8 mouse cellular contexts compared by ENCODE assay signal in genomic region chr2:149158434-149158833, GRCm38 (mm10).
DNase-seq lines count a peak whose midpoint lies in the region; ATAC-seq and TF ChIP-seq lines count a peak whose summit lies in the region.
"Not testable (repeated sequence)": the region's sequence is repeated elsewhere in the genome, so short reads cannot be mapped to it uniquely, and the experiment has no call there.

No protein-coding gene starts in this region.

- intact Hi-C loops in left cerebral cortex, postnatal 4 days (cut with DNase I) = not testable (repeated sequence)

- H3K9ac ChIP-seq in CH12.LX (ENCODE audit: insufficient read depth, low read depth); hindbrain, embryonic 11.5 days (ENCODE audit: low read depth, low read length); kidney, embryonic 14.5 days (ENCODE audit: low read depth, low read length); midbrain, embryonic 14.5 days (replicated peaks; ENCODE audit: low read length): not testable (repeated sequence)

- WGBS in embryonic facial prominence, embryonic 10.5 days = 25% methylated on average over 7 of the region's 7 CpGs
- 24% methylated on average over 7 of the region's 7 CpGs for WGBS in hindbrain, embryonic 11.5 days
- 28% methylated on average over 7 of the region's 7 CpGs for WGBS in kidney, embryonic 14.5 days
- 24% methylated on average over 7 of the region's 7 CpGs for WGBS in midbrain, embryonic 14.5 days

- TF ChIP-seq POLR2A in CH12.LX (IDR thresholded peaks at IDR 0.05; ENCODE audit: low read depth, low read length) = not testable (repeated sequence)

- not testable (repeated sequence) for H3K36me3 ChIP-seq in CH12.LX (replicated peaks in 1 of 2; ENCODE audit: control insufficient read depth in 1 of 2, insufficient read depth in 1 of 2, low read length in 1 of 2); embryonic facial prominence, embryonic 10.5 days (replicated peaks); hindbrain, embryonic 11.5 days (ENCODE audit: control insufficient read depth, insufficient read depth, low read length); kidney, embryonic 14.5 days (ENCODE audit: control insufficient read depth, insufficient read depth, low read length); midbrain, embryonic 14.5 days (ENCODE audit: control insufficient read depth, insufficient read depth, low read length)

- TF ChIP-seq CTCF in CH12.LX (conservative IDR thresholded peaks at IDR 0.05 in 1 of 2, IDR thresholded peaks at IDR 0.05 in 1 of 2; ENCODE audit: low read depth in 2 of 2, low read length in 2 of 2) = peak in 1 of 2 experiments; percentile 51; a peak in 2 of 4 replicates

- H3K4me3 ChIP-seq in CH12.LX (replicated peaks in 1 of 3; ENCODE audit: low read depth in 2 of 3, low read length in 2 of 3, poor library complexity in 1 of 3); embryonic facial prominence, embryonic 10.5 days; hindbrain, embryonic 11.5 days (ENCODE audit: low read depth, low read length); kidney, embryonic 14.5 days (ENCODE audit: low read length); midbrain, embryonic 14.5 days (replicated peaks; ENCODE audit: low read depth, low read length): not testable (repeated sequence)

- TF ChIP-seq EP300 in CH12.LX (IDR thresholded peaks at IDR 0.05; ENCODE audit: low read length) = not testable (repeated sequence)

- H3K79me2 ChIP-seq in CH12.LX (replicated peaks; ENCODE audit: control insufficient read depth, extremely low read depth, insufficient read depth, poor library complexity, severe bottlenecking) = not testable (repeated sequence)

- peak; percentile 71 for ATAC-seq in hindbrain, embryonic 11.5 days (ENCODE audit: low FRiP score)
- ATAC-seq in kidney, embryonic 14.5 days (ENCODE audit: low FRiP score, low TSS enrichment) = peak; percentile 73; the same call in 1 of the 2 replicates
- not testable (repeated sequence) for ATAC-seq in midbrain, embryonic 14.5 days (ENCODE audit: low FRiP score, low TSS enrichment)

- not testable (repeated sequence) for H3K9me3 ChIP-seq in CH12.LX (replicated peaks; ENCODE audit: low read length); embryonic facial prominence, embryonic 10.5 days; hindbrain, embryonic 11.5 days (ENCODE audit: control insufficient read depth, low read length); kidney, embryonic 14.5 days (ENCODE audit: control insufficient read depth, low read length); midbrain, embryonic 14.5 days (ENCODE audit: control insufficient read depth, low read length)

- not testable (repeated sequence) for H3K4me1 ChIP-seq in CH12.LX (ENCODE audit: control insufficient read depth in 1 of 2, insufficient read depth in 2 of 2); embryonic facial prominence, embryonic 10.5 days; hindbrain, embryonic 11.5 days (replicated peaks; ENCODE audit: control insufficient read depth, insufficient read depth, low read length); kidney, embryonic 14.5 days (ENCODE audit: control insufficient read depth, insufficient read depth, low read length); midbrain, embryonic 14.5 days (ENCODE audit: control insufficient read depth, insufficient read depth, low read length)

- in situ Hi-C loops in CH12.LX (cut with MboI; ENCODE audit: low pct_ligation_motif_present, low pct_unique_long_range_greater_than_20kb, low sequenced_read_pairs) = not testable (repeated sequence)

- dilution Hi-C loops in CH12.LX (cut with MboI; ENCODE audit: extremely low pct_ligation_motif_present, extremely low pct_unique_long_range_greater_than_20kb, low sequenced_read_pairs) = not testable (repeated sequence)

- DNase-seq in CH12.LX (ENCODE audit: extremely low read depth) = peak; percentile 8
- DNase-seq in ZHBTc4 (ENCODE audit: low read depth, low spot score) = peak; percentile 62
- peak; percentile 27 for DNase-seq in embryonic facial prominence, embryonic 10.5 days (ENCODE audit: low spot score)
- peak; percentile 32 for DNase-seq in hindbrain, embryonic 11.5 days (ENCODE audit: low spot score)
- peak; percentile 2 for DNase-seq in left cerebral cortex, postnatal 4 days
- DNase-seq in midbrain, embryonic 14.5 days = peak; percentile 49
- peak; percentile 3 for DNase-seq in right cerebral cortex, postnatal 25 days

- not testable (repeated sequence) for H3K27me3 ChIP-seq in CH12.LX (replicated peaks); embryonic facial prominence, embryonic 10.5 days (replicated peaks; ENCODE audit: low read depth, poor library complexity, severe bottlenecking); hindbrain, embryonic 11.5 days (ENCODE audit: control insufficient read depth, insufficient read depth, low read length); kidney, embryonic 14.5 days (ENCODE audit: control insufficient read depth, insufficient read depth, low read length); midbrain, embryonic 14.5 days (ENCODE audit: control insufficient read depth, insufficient read depth, low read length)

- H3K4me2 ChIP-seq in CH12.LX (ENCODE audit: insufficient read depth, low read depth, poor library complexity, severe bottlenecking); hindbrain, embryonic 11.5 days (replicated peaks; ENCODE audit: low read depth, low read length); kidney, embryonic 14.5 days (replicated peaks; ENCODE audit: low read depth, low read length); midbrain, embryonic 14.5 days (ENCODE audit: low read length): not testable (repeated sequence)

- H3K27ac ChIP-seq in CH12.LX (ENCODE audit: insufficient read depth, low read depth); embryonic facial prominence, embryonic 10.5 days (replicated peaks); hindbrain, embryonic 11.5 days (ENCODE audit: low read depth, low read length); kidney, embryonic 14.5 days (ENCODE audit: low read depth, low read length); midbrain, embryonic 14.5 days (replicated peaks; ENCODE audit: low read depth, low read length): not testable (repeated sequence)

- TF ChIP-seq RAD21 in CH12.LX (IDR thresholded peaks at IDR 0.05; ENCODE audit: low read depth, low read length) = peak; percentile 44

TF ChIP-seq in CH12.LX, 34 proteins besides CTCF, POLR2A, EP300 and RAD21:
- TF ChIP-seq SMC3 (IDR thresholded peaks at IDR 0.05; ENCODE audit: low read depth, low read length) = peak; percentile 9; the same call in 1 of the 2 replicates
TF ChIP-seq in CH12.LX: peak in this region for 1; not testable (repeated sequence) for 33.

Comparison
In these comparisons a context has a peak if more than half of its experiments do, and no peak if none do; other contexts are left out.
1. DNase-seq: peak in every context shown above with its lines; median percentile 62 in ZHBTc4; 49 in midbrain, embryonic 14.5 days; 32 in hindbrain, embryonic 11.5 days; 27 in embryonic facial prominence, embryonic 10.5 days; 8 in CH12.LX; 3 in right cerebral cortex, postnatal 25 days; 2 in left cerebral cortex, postnatal 4 days.